Mouse (Mus musculus) layer of hippocampus, adult 9-11 months (tissue): ENCODE measurements at regions not wholly inside any gene's neighbourhood (a gene's known extent, or its start where the extent isn't known, plus 50 kb on each side); places are given as distances from the start of the nearest gene placed in this dataset.
A peak's percentile ranks its signal among the peaks of the same experiment; 100 is the strongest.

Source experiments
- DNase-seq: peaks from one replicate; pipeline ENCODE4 v3.0.0; 2022

GRCm38 (mm10) chr2:131436149-131436548, 55.1 kb upstream of the Smox start:
- DNase-seq: no peak

DNA sequence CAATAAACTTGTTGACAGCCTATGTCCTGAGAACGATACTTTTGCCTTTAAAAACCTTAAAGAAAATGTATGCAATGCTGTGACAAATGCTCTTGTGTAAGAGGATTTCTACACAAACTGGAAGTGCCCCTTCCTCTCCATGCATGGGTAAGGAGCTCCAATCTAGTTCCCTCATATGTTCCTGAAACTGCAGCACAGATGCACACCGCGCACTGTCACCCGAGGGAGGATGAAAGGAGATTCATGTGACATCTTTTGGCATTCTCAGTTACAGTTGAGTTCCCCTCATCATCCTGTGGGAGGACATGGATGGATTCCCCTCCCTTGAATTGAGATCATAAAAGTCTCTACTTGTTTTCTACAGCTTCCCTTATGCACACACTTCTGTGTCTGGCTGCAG, 60.8 kb upstream of the Smox start:
- DNase-seq: no peak

DNA sequence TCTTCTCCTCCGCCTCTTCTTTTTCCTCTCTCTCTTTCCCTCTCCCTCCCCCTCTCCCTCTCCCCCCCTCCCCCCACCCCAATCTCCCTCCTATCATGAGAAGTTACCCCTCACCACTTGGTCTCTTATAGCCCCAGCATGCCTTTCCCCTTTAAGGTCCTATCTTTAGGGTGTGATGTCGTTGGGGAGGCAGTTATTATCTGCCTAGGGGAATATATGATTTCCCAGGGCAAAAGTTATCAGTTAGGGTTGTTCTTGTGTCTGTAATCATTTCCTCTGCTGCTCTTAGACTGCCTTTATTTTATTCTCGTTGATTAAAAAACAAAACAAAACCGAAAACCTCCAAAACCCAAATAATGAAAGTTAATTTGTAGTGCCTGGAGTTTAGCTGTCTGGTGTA, 63.2 kb upstream of the Smox start:
- DNase-seq: no peak

DNA sequence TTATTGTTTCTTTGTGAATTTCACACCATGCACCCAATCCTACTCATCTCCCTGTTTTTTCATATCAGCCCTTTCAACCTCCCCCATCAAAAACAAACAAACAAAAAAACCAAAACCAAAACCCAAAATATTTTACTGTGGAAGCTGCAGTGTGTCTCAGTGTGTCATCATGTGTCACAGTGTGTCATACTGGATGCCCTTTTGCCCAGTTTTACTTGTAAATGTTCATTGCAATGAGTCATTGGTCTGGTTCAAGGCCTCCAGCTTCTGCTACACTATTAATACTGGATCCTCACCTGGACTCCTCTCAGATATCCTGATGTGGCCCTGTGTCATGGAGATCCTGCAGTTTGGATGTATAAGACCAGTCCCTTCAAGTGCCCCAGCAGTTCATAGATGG, 64.4 kb upstream of the Smox start:
- no peak for DNase-seq

GRCm38 (mm10) chr2:131423616-131424320, 67.5 kb upstream of the Smox start:
- DNase-seq: no peak

DNA sequence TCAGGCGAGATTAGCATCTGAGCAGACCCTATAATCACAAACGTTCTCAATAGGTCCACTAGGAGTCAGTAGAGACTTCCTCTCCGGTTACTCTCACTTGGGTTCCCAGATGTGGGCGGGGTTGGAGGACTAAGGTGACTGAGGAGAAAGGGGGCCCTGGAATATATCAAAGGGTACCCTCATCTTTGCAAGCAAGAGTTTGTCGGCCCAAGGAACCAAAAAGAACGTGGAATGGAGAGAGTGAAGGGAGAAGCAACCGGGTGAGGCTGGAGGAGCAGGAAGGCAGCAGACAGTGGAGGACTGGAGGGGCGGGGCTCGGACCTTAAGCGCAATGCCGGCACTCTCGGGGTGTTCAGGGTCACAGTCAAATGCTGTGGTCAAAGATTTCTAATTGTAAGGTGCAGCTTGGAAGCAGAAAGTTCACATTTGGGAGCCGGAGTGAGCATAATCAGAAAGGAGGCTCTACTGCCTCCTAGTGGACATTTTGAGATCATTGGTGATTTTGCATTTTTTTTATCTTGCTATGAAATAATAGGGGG, 68.3 kb upstream of the Smox start:
- DNase-seq: peak; percentile 63

- no peak for DNase-seq
These were observed 65.4 kb upstream of the Rnf24 start for GRCm38 (mm10) chr2:131418130-131418529.

- DNase-seq: no peak
These were observed 64.8 kb upstream of the Rnf24 start for GRCm38 (mm10) chr2:131417472-131417871.

DNA sequence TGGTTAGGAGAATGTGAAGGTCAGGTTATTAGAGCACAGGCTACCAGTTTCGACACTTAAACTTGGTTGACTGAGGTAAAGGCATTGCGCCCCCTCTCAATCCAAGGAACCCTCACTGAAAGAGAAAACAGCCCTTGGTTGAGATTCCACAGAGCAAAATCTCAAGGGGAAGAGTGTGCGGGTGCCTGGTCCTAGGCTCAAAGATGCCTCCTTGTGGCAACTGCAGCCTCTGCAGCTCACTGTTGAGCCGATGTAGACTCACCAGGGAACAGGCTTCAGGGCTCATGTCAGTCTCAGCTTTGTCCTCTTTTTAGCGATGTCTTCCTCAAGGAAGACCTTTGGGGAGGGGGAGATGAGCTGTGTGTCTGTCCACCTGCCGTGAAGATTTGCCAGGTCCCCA, 63.8 kb upstream of the Rnf24 start:
- DNase-seq: peak; percentile 40

DNA sequence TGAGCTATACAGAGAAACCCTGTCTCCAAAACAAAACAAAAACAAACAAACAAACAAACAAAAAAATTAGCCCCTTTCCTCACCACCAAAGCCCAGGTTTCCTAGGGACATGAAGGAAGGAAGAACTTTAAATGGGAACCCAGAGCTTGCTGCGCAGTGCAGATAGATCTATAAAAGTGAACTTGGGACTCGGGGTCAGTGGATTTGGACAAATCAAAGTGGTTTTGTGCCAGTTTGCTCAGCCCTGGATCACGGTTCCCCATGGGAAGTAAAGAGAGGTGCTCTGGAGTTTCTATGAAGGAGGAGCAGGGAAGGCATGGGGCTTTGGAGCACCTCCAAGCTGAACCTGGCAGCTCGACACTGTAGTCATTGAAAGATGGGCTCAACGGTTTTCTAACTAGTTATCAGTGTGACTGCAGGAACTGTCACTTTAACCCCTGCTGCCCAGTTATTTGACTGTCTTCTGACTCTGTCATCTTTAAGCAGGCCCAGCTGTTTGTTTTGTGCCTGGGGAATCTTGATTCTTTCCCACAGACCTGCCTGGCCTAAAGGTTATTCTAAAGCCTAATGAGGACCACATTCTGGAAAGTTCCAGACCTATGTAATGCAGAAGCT, 58.3 kb upstream of the Rnf24 start:
- no peak for DNase-seq

DNA sequence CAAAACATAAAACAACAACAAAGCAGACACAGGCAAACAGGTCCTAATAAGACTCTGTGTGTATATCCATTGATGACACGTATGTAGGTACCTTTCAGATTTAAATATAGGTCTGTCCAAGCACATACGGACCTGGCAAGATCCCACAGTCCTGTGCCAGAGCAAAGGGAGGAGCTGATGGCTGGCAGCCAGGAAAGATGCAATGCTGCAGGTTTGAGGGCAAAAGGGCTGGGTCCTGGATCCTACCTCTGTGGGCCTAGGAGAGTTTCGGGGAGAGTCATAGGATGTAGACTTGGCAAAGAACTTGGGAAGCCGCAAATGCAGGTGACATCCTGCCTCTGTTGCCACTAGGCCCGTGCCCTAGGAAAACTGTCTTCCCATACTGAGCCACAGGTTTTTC, 54.6 kb upstream of the Rnf24 start:
- no peak for DNase-seq

DNA sequence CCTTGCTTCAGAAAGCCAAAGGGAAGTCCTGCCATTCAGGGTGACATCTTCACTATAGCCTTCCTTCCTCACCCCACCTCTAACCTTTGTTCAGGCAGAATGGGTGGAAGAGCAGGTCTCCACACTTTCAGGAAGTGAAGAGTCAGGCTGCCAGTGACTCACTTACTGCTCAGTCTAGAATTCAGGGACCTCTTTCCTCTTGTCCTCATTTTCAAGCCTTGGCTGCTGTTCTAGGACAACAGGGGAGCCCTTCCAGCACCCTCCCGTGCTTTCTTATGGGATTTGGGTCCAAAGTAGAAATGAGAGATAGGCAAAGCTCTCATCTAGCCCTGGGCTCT, 51.5 kb upstream of the Rnf24 start:
- DNase-seq: no peak

GRCm38 (mm10) chr2:131403543-131404217, 51.0 kb upstream of the Rnf24 start:
- no peak for DNase-seq
